Mouse (Mus musculus): ENCODE data around the gene Tmem150a.

Gene Tmem150a

DNA sequence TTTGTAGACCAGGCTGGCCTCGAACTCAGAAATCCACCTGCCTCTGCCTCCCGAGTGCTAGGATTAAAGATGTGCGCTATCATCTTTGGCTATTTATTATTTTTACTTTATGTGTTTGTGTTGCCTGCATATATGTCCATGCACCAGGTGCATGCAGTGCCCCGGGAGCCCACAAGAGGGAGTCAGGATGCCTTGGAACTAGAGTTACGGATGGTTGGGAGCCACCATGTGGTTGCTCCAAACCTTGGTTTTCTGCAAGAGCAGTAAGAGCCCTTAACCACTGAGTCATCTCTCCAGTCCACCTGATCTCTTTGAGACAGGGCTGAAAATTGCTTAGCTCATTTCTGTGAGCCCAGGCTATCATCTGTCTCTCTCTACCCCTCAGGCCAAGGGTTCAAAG, 51.9 kb downstream of the Tmem150a start:
- DNase-seq, result peak; percentile 83 to 90

Measured in cerebellum, postnatal 25 days (tissue).